Mouse (Mus musculus) cortical plate, adult 2 months (tissue): ENCODE results near the gene Rplp2. TPM values are rescaled to one million over a fixed set of nuclear protein-coding genes. Genes with fewer than 3 reads are reported as not detected.

ENCODE experiments used
- H3K27ac ChIP-seq: fragments of 200-500 bp; 2 replicates; pipeline ENCODE4 v1.5.1; 2012; ENCODE audit warnings: low read length, control low read depth, inconsistent platforms; ENCODE audit not compliant: insufficient read depth
- H3K4me1 ChIP-seq: fragments of 200-500 bp; 2 replicates; pipeline ENCODE4 v1.6.1; 2011; ENCODE audit warnings: low read length; ENCODE audit not compliant: control insufficient read depth, insufficient read depth
- H3K4me3 ChIP-seq: fragments of 200-500 bp; 2 replicates; pipeline ENCODE4 v1.5.1; 2011; ENCODE audit warnings: mild to moderate bottlenecking, low read length, control low read depth; ENCODE audit not compliant: insufficient read depth
- CTCF ChIP-seq: fragments of 200-500 bp; IDR thresholded peaks from 2 replicates; pipeline ENCODE4 v1.5.1; 2011; ENCODE audit warnings: mild to moderate bottlenecking, control low read depth, low read length; ENCODE audit not compliant: insufficient read depth; ENCODE audit errors: extremely low read depth
- POLR2A ChIP-seq: fragments of 200-500 bp; IDR thresholded peaks from 2 replicates; pipeline ENCODE4 v1.6.1; 2011; ENCODE audit warnings: mild to moderate bottlenecking, low read length, control low read depth; ENCODE audit not compliant: insufficient read depth; ENCODE audit errors: extremely low read depth
- polyA plus RNA-seq: library from polyadenylated mRNA; depleted of rRNA; stranded (reverse); fragments of >200 nt; gene quantifications from 2 replicates; pipeline ENCODE4 v1.2.3, GENCODE M21; 2012

The Rplp2 gene
- polyA plus RNA-seq, 1 experiment, result 611 TPM

GRCm38 (mm10) chr7:141416144-141416841 lies 30.9 kb upstream of the Rplp2 start:
- Histone ChIP-seq H3K4me3 (no peak overlapping the region), H3K27ac (no peak overlapping the region), H3K4me1 (no peaks in the 10 kb centered on the region)
- TF ChIP-seq POLR2A (no peak), CTCF (no peak)

DNA sequence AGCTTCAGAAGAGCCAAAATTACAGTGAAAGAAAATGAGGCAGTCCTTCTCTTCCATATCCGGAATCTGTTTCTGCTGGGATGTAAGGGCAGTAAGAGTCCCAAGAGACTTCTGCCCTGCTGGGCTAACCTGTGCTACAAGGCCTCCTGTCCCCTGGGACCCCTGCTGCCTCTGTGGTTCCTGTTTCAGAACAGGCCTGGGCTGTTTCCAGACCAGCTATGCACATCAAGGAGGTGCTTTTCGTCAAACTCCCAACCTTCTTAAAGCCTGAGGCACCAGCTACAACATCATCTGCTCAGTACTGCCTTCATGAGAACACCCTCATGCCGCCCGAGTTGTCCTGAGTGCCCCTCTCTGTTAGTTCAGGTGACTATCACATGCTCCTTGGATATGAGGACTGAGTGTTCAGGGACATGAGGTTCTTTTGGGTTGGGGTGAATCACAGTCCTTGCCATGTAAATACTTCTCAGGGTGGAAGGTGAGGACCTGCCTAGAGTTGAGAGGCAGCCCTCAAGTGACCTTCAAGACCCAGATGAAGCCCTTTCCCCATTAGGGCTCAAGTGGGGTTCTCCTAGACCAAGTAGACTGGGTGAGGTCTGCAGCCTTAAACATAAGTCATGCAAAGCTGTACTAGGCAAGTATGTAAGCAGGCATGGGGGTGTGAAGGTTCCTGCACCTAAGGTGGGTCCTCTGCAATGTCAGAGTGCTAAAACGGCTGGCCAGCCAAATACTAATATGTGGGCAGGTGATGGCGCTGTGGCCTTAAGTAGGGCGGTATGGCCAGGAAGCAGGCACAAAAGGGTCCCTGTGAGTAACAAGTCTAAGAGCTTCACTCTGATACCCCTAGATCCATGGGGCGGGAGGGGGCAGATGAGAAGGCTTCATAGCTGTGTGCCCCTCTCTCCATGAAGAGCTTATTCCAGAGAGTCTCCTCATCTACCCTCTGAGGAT lies 29.2 kb upstream of the Rplp2 start:
- Histone ChIP-seq H3K4me1 (no peaks in the 10 kb centered on the region), H3K4me3 (no peak overlapping the region), H3K27ac (no peak overlapping the region)
- TF ChIP-seq POLR2A (no peak), CTCF (no peak)

GRCm38 (mm10) chr7:141418970-141419369 lies 28.2 kb upstream of the Rplp2 start:
- H3K27ac ChIP-seq, result no peak overlapping the region
- TF ChIP-seq POLR2A (no peak), CTCF (no peak)
- no peak overlapping the region for H3K4me3 ChIP-seq
- no peaks in the 10 kb centered on the region for H3K4me1 ChIP-seq

DNA sequence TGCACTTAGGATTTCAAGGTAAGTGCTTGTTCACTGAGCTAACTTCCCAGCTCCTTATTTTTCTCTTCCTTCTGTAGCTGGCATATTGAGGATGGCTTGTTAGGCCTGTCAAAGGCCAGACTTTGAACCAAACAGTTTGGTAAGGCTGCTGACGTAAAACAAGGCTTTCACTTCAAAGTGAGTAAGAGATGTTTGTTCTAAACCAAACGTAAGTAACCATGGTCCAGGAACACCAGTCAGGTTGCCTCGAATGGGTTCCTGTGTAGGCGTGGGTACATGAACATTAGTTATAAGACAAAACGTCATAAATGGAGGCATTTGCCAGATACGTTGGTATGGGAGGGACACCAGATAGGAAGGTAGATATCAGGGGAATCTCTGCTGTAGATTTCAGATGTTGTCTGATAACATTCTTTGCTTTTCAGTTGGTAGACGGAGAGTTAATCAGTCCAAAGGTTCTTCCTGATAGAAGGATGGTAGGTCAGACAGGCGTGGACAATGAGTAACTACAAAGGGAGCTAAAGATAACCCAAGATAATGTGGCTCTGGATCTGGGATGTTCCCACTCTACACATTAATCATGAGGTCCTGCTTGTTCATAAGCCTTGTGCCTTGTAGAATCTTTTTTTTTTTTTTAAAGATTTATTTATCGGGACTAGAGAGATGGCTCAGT lies 27.0 kb upstream of the Rplp2 start:
- Histone ChIP-seq H3K4me1 (no peaks in the 10 kb centered on the region), H3K27ac (no peak overlapping the region), H3K4me3 (no peak overlapping the region)
- TF ChIP-seq POLR2A (no peak), CTCF (no peak)

GRCm38 (mm10) chr7:141423811-141424210 lies 23.4 kb upstream of the Rplp2 start:
- H3K4me3 ChIP-seq, result no peak overlapping the region
- no peaks in the 10 kb centered on the region for H3K4me1 ChIP-seq
- TF ChIP-seq CTCF (no peak), POLR2A (no peak)
- no peak overlapping the region for H3K27ac ChIP-seq

- Histone ChIP-seq H3K4me3 (no peak overlapping the region), H3K4me1 (no peaks in the 10 kb centered on the region), H3K27ac (no peak overlapping the region)
- TF ChIP-seq CTCF (no peak), POLR2A (0 out of 2 replicates have a peak, but pooled peaks have one; percentile 10)
Measured at GRCm38 (mm10) chr7:141426948-141427730, 20.0 kb upstream of the Rplp2 start.

DNA sequence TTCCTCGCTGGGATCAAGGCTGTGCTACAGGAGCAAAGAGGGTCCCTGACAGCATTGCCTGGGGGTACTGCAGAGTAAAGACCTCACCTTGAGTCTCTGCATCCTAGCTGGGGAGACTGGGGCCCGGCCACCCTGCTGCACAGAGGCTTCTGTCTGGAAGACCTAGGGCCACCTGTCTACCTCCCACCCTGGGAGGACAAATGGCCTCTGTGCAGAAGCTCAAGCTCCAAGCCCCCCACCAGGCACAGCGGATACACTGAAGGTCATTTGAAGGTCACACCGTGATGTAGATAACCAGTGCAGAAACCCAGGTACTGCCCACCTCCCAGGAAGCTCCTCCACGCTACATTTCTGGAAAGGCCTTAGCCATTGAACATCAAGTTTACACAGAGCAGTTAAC lies 18.5 kb upstream of the Rplp2 start:
- Histone ChIP-seq H3K27ac (peak overlapping the region; percentile 16), H3K4me3 (peak overlapping the region; percentile 62)
- TF ChIP-seq POLR2A (no peak), CTCF (no peak)

DNA sequence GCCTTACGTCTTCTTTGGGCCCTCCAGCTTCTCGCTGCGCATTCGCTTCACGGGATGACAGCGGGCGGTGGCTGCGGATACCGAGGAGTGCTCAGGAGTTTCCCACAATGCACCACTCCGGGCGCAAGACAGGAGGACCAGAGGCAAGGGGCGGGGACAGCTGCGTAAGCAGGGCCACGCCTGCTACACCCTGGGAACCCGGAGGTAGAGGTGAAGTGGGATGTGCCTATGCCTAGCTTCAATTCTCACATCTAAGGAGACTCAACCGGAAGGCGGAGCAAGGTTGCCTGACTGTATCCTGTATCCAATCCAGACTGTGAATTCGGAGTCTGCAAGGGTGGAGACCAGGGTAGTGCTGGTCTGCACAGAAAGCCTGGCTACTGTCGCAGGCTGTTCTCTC lies 17.9 kb upstream of the Rplp2 start, which contains the start of gene Cend1:
Cend1 (minus strand) TSS at position 182 of the 400 bp plus-strand sequence.
- peak within 1 kb of the TSS; percentile 62 for H3K4me3 ChIP-seq
- peak; percentile 85 for TF ChIP-seq POLR2A
- no peak for TF ChIP-seq CTCF
- no peaks in the 10 kb centered on the region for H3K4me1 ChIP-seq

More for the DNA sequence above, 18.5 kb upstream of the Rplp2 start:
- H3K4me1 ChIP-seq, result no peaks in the 10 kb centered on the region

More for the DNA sequence above, 17.9 kb upstream of the Rplp2 start, which contains the start of gene Cend1:
- peak within 1 kb of the TSS; percentile 16 for H3K27ac ChIP-seq
